Mouse (Mus musculus) limb, embryonic 12.5 days (tissue): ENCODE results near the gene Arhgap25. TPM values are rescaled to one million over a fixed set of nuclear protein-coding genes. Genes with fewer than 3 reads are reported as not detected.

Experiments used
- ATAC-seq: fragments of 200-750 bp; cut with Nextera tagmentation; 2 replicates; pipeline ENCODE4 v1.8.0; 2017; ENCODE audit warnings: low read depth, moderate TSS enrichment; ENCODE audit not compliant: insufficient number of reproducible peaks, insufficient read depth, low FRiP score, low TSS enrichment
- H3K27ac ChIP-seq: fragments of 300-500 bp; sonication (generic); 2 replicates; pipeline ENCODE4 v1.5.1; 2016; ENCODE audit warnings: mild to moderate bottlenecking, moderate library complexity
- H3K27me3 ChIP-seq: fragments of 300-500 bp; sonication (generic); 2 replicates; pipeline ENCODE4 v1.6.1; 2016; ENCODE audit warnings: mild to moderate bottlenecking, moderate library complexity
- H3K36me3 ChIP-seq: fragments of 300-500 bp; sonication (generic); 2 replicates; pipeline ENCODE4 v1.6.1; 2016; ENCODE audit warnings: mild to moderate bottlenecking, moderate library complexity
- H3K4me1 ChIP-seq: fragments of 300-500 bp; sonication (generic); replicated peaks from 2 replicates; pipeline ENCODE4 v1.6.1; 2016
- H3K4me2 ChIP-seq: fragments of 300-500 bp; sonication (generic); 2 replicates; pipeline ENCODE4 v1.6.1; 2016; ENCODE audit warnings: mild to moderate bottlenecking, moderate library complexity
- H3K4me3 ChIP-seq: fragments of 300-500 bp; sonication (generic); replicated peaks from 2 replicates; pipeline ENCODE4 v1.5.1; 2016; ENCODE audit warnings: mild to moderate bottlenecking
- H3K9ac ChIP-seq: fragments of 300-500 bp; sonication (generic); replicated peaks from 2 replicates; pipeline ENCODE4 v1.6.1; 2016; ENCODE audit warnings: mild to moderate bottlenecking, moderate library complexity
- H3K9me3 ChIP-seq: fragments of 300-500 bp; sonication (generic); 2 replicates; pipeline ENCODE4 v1.6.1; 2016; ENCODE audit warnings: mild to moderate bottlenecking, moderate library complexity
- WGBS: fragments of 180-500 bp; shearing (Covaris S2); methylation state at CpG from one replicate; pipeline ENCODE4 v1.1.7; 2016; 5-methylcytosine and 5-hydroxymethylcytosine counted together
- polyA plus RNA-seq: library from polyadenylated mRNA; unstranded; fragments of >200 nt; fragmentation: Nextera tagmentation; extraction: Ambion mirVana; gene quantifications from 2 replicates; pipeline ENCODE4 v1.2.1, GENCODE M21; 2016

Gene Arhgap25
- polyA plus RNA-seq, 1 experiment from 2014 or later: 2.8 TPM

DNA sequence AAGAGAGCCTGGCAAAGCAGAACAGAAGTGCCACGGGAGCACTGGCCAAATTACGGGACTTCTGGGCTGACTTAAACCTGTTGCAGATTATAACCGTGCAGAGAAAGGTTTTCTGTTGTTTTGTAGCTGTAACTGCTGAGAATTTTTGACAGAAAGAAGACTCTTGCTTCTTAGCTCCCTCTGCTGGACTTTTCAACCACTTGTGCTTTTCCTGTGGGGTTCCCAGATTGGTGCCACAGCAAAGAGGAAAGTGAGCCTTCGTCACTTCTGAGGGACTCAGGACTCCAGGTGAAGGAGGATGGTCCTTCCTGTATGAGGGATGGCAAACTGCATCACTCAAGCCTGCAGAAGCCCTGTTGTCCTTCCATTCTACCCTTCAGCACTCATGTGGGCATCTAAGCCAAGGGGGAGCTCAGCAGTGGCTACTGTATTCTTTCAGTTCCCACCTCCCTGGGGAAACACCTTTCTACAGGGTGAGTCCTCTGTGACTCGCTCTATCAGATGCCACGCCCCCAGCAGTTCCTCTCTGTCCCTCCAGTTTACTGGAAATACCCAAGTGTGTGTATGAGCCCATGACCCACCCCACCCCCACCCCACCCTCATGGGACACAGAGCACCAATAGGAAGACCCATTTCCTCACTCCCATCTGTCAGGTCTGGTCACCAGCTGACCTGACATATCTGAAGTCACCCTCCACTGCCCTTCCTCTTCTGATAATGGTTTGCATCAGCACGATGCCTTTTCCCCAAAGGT is 19.2 kb upstream of the Arhgap25 start:
- H3K4me1 ChIP-seq: no peaks in the 10 kb centered on the region
- no peak for ATAC-seq
- WGBS: 55% methylated on average over 7 of the region's 7 CpGs
- no peak overlapping the region for H3K9ac ChIP-seq
- H3K36me3 ChIP-seq: no peaks in the 10 kb centered on the region
- no peaks in the 10 kb centered on the region for H3K9me3 ChIP-seq
- no peak overlapping the region for H3K27ac ChIP-seq
- H3K4me2 ChIP-seq: no peak overlapping the region
- H3K4me3 ChIP-seq: no peak overlapping the region
- H3K27me3 ChIP-seq: no peaks in the 10 kb centered on the region

- Histone ChIP-seq H3K36me3 (no peaks in the 10 kb centered on the region), H3K9ac (no peak overlapping the region), H3K4me3 (no peak overlapping the region), H3K9me3 (peaks cover 10% of the 10 kb centered on the region; the same call in 1 of the 2 replicates), H3K4me1 (peaks cover 10% of the 10 kb centered on the region; the same call in 1 of the 2 replicates), H3K4me2 (no peak overlapping the region), H3K27me3 (no peaks in the 10 kb centered on the region), H3K27ac (no peak overlapping the region)
- 87% methylated on average over 7 of the region's 7 CpGs for WGBS
- ATAC-seq: no peak
Measured at GRCm38 (mm10) chr6:87547836-87548235, 14.8 kb upstream of the Arhgap25 start.

GRCm38 (mm10) chr6:87547431-87547830 is 14.4 kb upstream of the Arhgap25 start:
- H3K9ac ChIP-seq: no peak overlapping the region

GRCm38 (mm10) chr6:87545331-87546217 is 12.5 kb upstream of the Arhgap25 start:
- Histone ChIP-seq H3K27ac (peak overlapping the region; percentile 62), H3K9me3 (peaks cover 10% of the 10 kb centered on the region; the same call in 1 of the 2 replicates), H3K27me3 (no peaks in the 10 kb centered on the region), H3K4me3 (no peak overlapping the region), H3K9ac (no peak overlapping the region), H3K36me3 (no peaks in the 10 kb centered on the region), H3K4me2 (peak overlapping the region; percentile 0; the same call in 1 of the 2 replicates), H3K4me1 (peaks cover 10% of the 10 kb centered on the region; the same call in 1 of the 2 replicates)
- no peak for ATAC-seq
- WGBS: 24% methylated on average over 1 of the region's 1 CpGs

More at GRCm38 (mm10) chr6:87547431-87547830, 14.4 kb upstream of the Arhgap25 start:
- Histone ChIP-seq H3K36me3 (no peaks in the 10 kb centered on the region), H3K27ac (no peak overlapping the region), H3K4me1 (peaks cover 10% of the 10 kb centered on the region; the same call in 1 of the 2 replicates), H3K4me2 (no peak overlapping the region), H3K4me3 (no peak overlapping the region), H3K9me3 (peaks cover 10% of the 10 kb centered on the region; the same call in 1 of the 2 replicates), H3K27me3 (no peaks in the 10 kb centered on the region)
- 81% methylated on average over 4 of the region's 4 CpGs for WGBS
- ATAC-seq: no peak

DNA sequence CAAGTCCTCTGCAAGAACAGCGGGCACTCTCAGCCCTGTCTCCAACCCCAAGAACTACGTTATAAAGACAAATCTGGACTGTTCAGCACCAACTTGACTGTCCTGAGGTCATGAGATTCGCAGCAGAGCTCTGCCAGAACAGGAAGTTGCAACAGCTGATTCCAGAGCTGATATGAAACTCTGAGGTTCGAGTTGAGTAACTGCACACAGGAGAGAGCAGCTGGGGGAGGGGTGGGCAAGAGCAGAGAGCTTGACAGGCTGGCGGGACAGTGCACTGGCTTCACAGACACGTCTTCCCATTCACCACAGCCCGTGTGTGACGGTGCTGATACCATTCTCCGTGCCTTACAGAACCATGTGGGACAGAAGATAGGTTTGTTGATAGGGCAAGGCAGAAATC is 9.0 kb upstream of the Arhgap25 start:
- peaks cover 10% of the 10 kb centered on the region; the same call in 1 of the 2 replicates for H3K9me3 ChIP-seq
- H3K4me1 ChIP-seq: peaks cover 10% of the 10 kb centered on the region; the same call in 1 of the 2 replicates
- no peak overlapping the region for H3K4me3 ChIP-seq
- ATAC-seq: no peak
- H3K27me3 ChIP-seq: peaks cover 3% of the 10 kb centered on the region; the same call in 1 of the 2 replicates
- H3K9ac ChIP-seq: no peak overlapping the region
- no peaks in the 10 kb centered on the region for H3K36me3 ChIP-seq
- H3K4me2 ChIP-seq: no peak overlapping the region
- 73% methylated on average over 9 of the region's 9 CpGs for WGBS
- no peak overlapping the region for H3K27ac ChIP-seq

DNA sequence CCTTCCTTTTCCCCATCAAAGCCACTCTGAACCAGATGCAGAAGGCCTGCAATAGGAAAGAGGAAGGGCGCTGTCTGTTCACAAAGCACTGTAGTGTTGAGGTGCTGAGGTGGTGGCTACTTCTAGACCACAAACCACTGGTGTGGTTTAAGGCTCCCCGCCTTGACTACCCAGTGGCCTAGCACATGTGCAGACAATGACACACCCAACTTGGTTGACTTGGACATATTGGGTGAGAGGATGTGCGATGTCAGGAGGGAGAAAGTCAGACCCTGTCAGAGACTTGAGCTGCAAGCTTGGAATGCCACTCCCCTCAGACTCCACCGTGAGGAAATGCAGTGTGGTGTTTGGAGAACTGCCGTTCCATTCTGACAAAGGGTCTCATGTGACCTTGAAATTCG is 8.1 kb upstream of the Arhgap25 start:
- no peak for ATAC-seq
- H3K4me3 ChIP-seq: no peak overlapping the region
- WGBS: 80% methylated on average over 6 of the region's 6 CpGs
- H3K27me3 ChIP-seq: peaks cover 3% of the 10 kb centered on the region; the same call in 1 of the 2 replicates
- peaks cover 10% of the 10 kb centered on the region; the same call in 1 of the 2 replicates for H3K4me1 ChIP-seq
- H3K27ac ChIP-seq: no peak overlapping the region
- no peak overlapping the region for H3K4me2 ChIP-seq
- H3K9me3 ChIP-seq: peaks cover 4% of the 10 kb centered on the region; the same call in 1 of the 2 replicates
- H3K36me3 ChIP-seq: no peaks in the 10 kb centered on the region
- H3K9ac ChIP-seq: no peak overlapping the region

- no peaks in the 10 kb centered on the region for H3K4me1 ChIP-seq
- no peak overlapping the region for H3K4me3 ChIP-seq
- H3K9ac ChIP-seq: no peak overlapping the region
- no peak overlapping the region for H3K4me2 ChIP-seq
- no peak for ATAC-seq
- no peaks in the 10 kb centered on the region for H3K36me3 ChIP-seq
- 79% methylated on average over 15 of the region's 15 CpGs for WGBS
- H3K27me3 ChIP-seq: peaks cover 3% of the 10 kb centered on the region; the same call in 1 of the 2 replicates
- no peak overlapping the region for H3K27ac ChIP-seq
- no peaks in the 10 kb centered on the region for H3K9me3 ChIP-seq
Measured at GRCm38 (mm10) chr6:87538376-87539270, 5.6 kb upstream of the Arhgap25 start.

GRCm38 (mm10) chr6:87537678-87538077 is 4.6 kb upstream of the Arhgap25 start:
- Histone ChIP-seq H3K27me3 (peaks cover 3% of the 10 kb centered on the region; the same call in 1 of the 2 replicates), H3K4me2 (no peak overlapping the region), H3K36me3 (no peaks in the 10 kb centered on the region), H3K4me1 (0 out of 2 replicates have a peak, but pooled peaks cover 3% of the 10 kb centered on the region), H3K27ac (no peak overlapping the region), H3K9ac (no peak overlapping the region), H3K4me3 (no peak overlapping the region), H3K9me3 (no peaks in the 10 kb centered on the region)
- 73% methylated on average over 5 of the region's 5 CpGs for WGBS
- ATAC-seq: no peak

GRCm38 (mm10) chr6:87536270-87536669 is 3.2 kb upstream of the Arhgap25 start:
- Histone ChIP-seq H3K27ac (no peak overlapping the region), H3K27me3 (peaks cover 3% of the 10 kb centered on the region; the same call in 1 of the 2 replicates), H3K9me3 (no peaks in the 10 kb centered on the region), H3K4me3 (no peak overlapping the region), H3K4me2 (no peak overlapping the region), H3K4me1 (0 out of 2 replicates have a peak, but pooled peaks cover 3% of the 10 kb centered on the region), H3K9ac (no peak overlapping the region), H3K36me3 (no peaks in the 10 kb centered on the region)
- no peak for ATAC-seq
- 72% methylated on average over 8 of the region's 8 CpGs for WGBS

DNA sequence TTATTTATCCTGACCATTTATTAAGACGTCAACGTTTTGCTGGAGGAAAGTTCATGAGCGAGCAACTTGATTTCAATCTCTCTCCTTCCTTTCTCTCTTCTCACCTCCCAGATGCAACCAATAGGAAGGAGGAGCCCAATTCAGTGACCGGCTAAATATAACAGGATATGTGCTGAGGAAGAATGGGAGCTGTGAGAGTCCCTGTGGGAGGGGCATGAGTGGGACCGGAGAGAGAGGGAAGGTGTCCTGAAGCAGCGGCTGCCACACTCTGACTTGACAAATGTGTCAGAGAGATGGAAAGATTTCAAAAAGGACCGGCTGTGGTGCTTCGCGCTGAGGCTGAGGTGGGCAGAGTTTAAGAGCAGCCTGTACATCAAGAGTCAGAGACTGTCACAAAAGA is 2.6 kb upstream of the Arhgap25 start:
- H3K36me3 ChIP-seq: no peaks in the 10 kb centered on the region
- no peak overlapping the region for H3K4me3 ChIP-seq
- H3K27me3 ChIP-seq: peaks cover 3% of the 10 kb centered on the region; the same call in 1 of the 2 replicates
- H3K4me1 ChIP-seq: 0 out of 2 replicates have a peak, but pooled peaks cover 3% of the 10 kb centered on the region
- 75% methylated on average over 9 of the region's 9 CpGs for WGBS
- H3K9ac ChIP-seq: no peak overlapping the region
- H3K4me2 ChIP-seq: no peak overlapping the region
- no peaks in the 10 kb centered on the region for H3K9me3 ChIP-seq
- H3K27ac ChIP-seq: no peak overlapping the region
- ATAC-seq: no peak
